Mouse (Mus musculus) hindbrain, postnatal 0 days (tissue): Measurements from ENCODE around the gene Trim26. TPM values are rescaled to one million over a fixed set of nuclear protein-coding genes. Genes with fewer than 3 reads are reported as not detected.
"Not testable (repeated sequence)": the region's sequence is repeated elsewhere in the genome, so short reads cannot be mapped to it uniquely, and the experiment has no call there.

Experiments used
- ATAC-seq: fragments of 200-750 bp; cut with Nextera tagmentation; 2 replicates; pipeline ENCODE4 v1.8.0; 2017; ENCODE audit warnings: mild to moderate bottlenecking, moderate TSS enrichment, moderate library complexity
- DNase-seq: peaks from one replicate; pipeline ENCODE4 v3.0.0-alpha.2; 2015; ENCODE audit warnings: low spot score
- H3K27ac ChIP-seq: fragments of 300-500 bp; sonication (generic); 2 replicates; pipeline ENCODE4 v1.5.1; 2014; ENCODE audit warnings: mild to moderate bottlenecking
- H3K27me3 ChIP-seq: fragments of 300-500 bp; sonication (generic); 2 replicates; pipeline ENCODE4 v1.6.1; 2014; ENCODE audit warnings: low read length, mixed read lengths; ENCODE audit not compliant: insufficient read depth
- H3K36me3 ChIP-seq: fragments of 300-500 bp; sonication (generic); 2 replicates; pipeline ENCODE4 v1.6.1; 2014; ENCODE audit warnings: low read length, mixed read lengths; ENCODE audit not compliant: insufficient read depth
- H3K4me1 ChIP-seq: fragments of 300-500 bp; sonication (generic); 2 replicates; pipeline ENCODE4 v1.6.1; 2014; ENCODE audit warnings: antibody characterized with exemption, low read length, mixed read lengths; ENCODE audit not compliant: insufficient read depth
- H3K4me2 ChIP-seq: fragments of 300-500 bp; sonication (generic); 2 replicates; pipeline ENCODE4 v1.6.1; 2014; ENCODE audit warnings: low read depth, mild to moderate bottlenecking, low read length, moderate library complexity, mixed read lengths
- H3K4me3 ChIP-seq: fragments of 300-500 bp; sonication (generic); 2 replicates; pipeline ENCODE4 v1.5.1; 2014; ENCODE audit warnings: low read length
- H3K9ac ChIP-seq: fragments of 300-500 bp; sonication (generic); replicated peaks from 2 replicates; pipeline ENCODE4 v1.6.1; 2014; ENCODE audit warnings: mild to moderate bottlenecking, low read length, moderate library complexity, mixed read lengths
- H3K9me3 ChIP-seq: fragments of 300-500 bp; sonication (generic); 2 replicates; pipeline ENCODE4 v1.6.1; 2016; ENCODE audit warnings: low read length, mixed read lengths
- CTCF ChIP-seq: IDR thresholded peaks from 2 replicates; pipeline ENCODE4 v1.5.1; 2016; ENCODE audit warnings: antibody characterized with exemption, control low read depth, low read depth
- WGBS: fragments of 180-500 bp; shearing (Covaris S2); extraction: QIAGEN DNeasy Blood & Tissue Kit; methylation state at CpG from one replicate; pipeline ENCODE4 v1.1.7; 2014; 5-methylcytosine and 5-hydroxymethylcytosine counted together
- polyA plus RNA-seq: library from polyadenylated mRNA; unstranded; fragments of >200 nt; fragmentation: Nextera tagmentation; extraction: Ambion mirVana; gene quantifications from 2 replicates; pipeline ENCODE4 v1.2.1, GENCODE M21; 2015
- total RNA-seq: library from RNA; depleted of rRNA; stranded (reverse); fragments of >200 nt; gene quantifications from 2 replicates; pipeline ENCODE4 v1.2.3, GENCODE M21; 2014; rRNA removed

Gene Trim26
- 21.6 and 27.9 TPM in 2 replicates for total RNA-seq
- 46.7 and 50.6 TPM in 2 replicates for polyA plus RNA-seq

GRCm38 (mm10) chr17:36836874-36837647 lies at the start of gene Trim26:
TSS of gene Trim26 (plus strand) at chr17:36837134.
- no peaks in the 10 kb centered on the region for H3K27me3 ChIP-seq
- DNase-seq (peak; percentile 98), ATAC-seq (peak; percentile 99)
- TF ChIP-seq CTCF, result no peak
- H3K4me2 ChIP-seq, result peak within 1 kb of the TSS; percentile 64
- H3K36me3 ChIP-seq, result no peaks in the 10 kb centered on the region
- H3K4me3 ChIP-seq, result peak within 1 kb of the TSS; percentile 87
- peaks cover 12% of the 10 kb centered on the region for H3K4me1 ChIP-seq
- no peaks in the 10 kb centered on the region for H3K9me3 ChIP-seq
- H3K9ac ChIP-seq, result peak within 1 kb of the TSS; percentile 91
- peak within 1 kb of the TSS; percentile 91 for H3K27ac ChIP-seq
- under 1% methylated on average over 56 of the region's 58 CpGs for WGBS

GRCm38 (mm10) chr17:36788351-36788750 lies 48.6 kb upstream of the Trim26 start:
- Histone ChIP-seq H3K27ac (no peak overlapping the region), H3K36me3 (no peaks in the 10 kb centered on the region), H3K9ac (no peak overlapping the region), H3K4me3 (no peak overlapping the region), H3K4me2 (no peak overlapping the region), H3K27me3 (no peaks in the 10 kb centered on the region), H3K4me1 (no peaks in the 10 kb centered on the region), H3K9me3 (no peaks in the 10 kb centered on the region)
- 70% methylated on average over 2 of the region's 2 CpGs for WGBS
- no peak for TF ChIP-seq CTCF
- DNase-seq, result no peak
- ATAC-seq, result peak; percentile 47; the same call in 1 of the 2 replicates

GRCm38 (mm10) chr17:36788801-36789200 lies 48.1 kb upstream of the Trim26 start:
- not testable (repeated sequence) for H3K9me3 ChIP-seq, H3K4me2 ChIP-seq, H3K27me3 ChIP-seq, H3K36me3 ChIP-seq, H3K9ac ChIP-seq, H3K4me3 ChIP-seq, H3K4me1 ChIP-seq, H3K27ac ChIP-seq
- peak; percentile 91 for TF ChIP-seq CTCF
- ATAC-seq (peak; percentile 91), DNase-seq (peak; percentile 95)

GRCm38 (mm10) chr17:36799493-36799892 lies 37.4 kb upstream of the Trim26 start:
- H3K4me2 ChIP-seq, result no peak overlapping the region
- ATAC-seq, result no peak
- H3K9ac ChIP-seq, result no peak overlapping the region
- H3K4me1 ChIP-seq, result no peaks in the 10 kb centered on the region
- no peaks in the 10 kb centered on the region for H3K36me3 ChIP-seq
- H3K4me3 ChIP-seq, result no peak overlapping the region
- no peaks in the 10 kb centered on the region for H3K27me3 ChIP-seq
- WGBS, result 89% methylated on average over 10 of the region's 10 CpGs
- H3K27ac ChIP-seq, result no peak overlapping the region
- no peak for TF ChIP-seq CTCF
- H3K9me3 ChIP-seq, result no peaks in the 10 kb centered on the region
- no peak for DNase-seq

GRCm38 (mm10) chr17:36799921-36800462 lies 36.9 kb upstream of the Trim26 start:
- not testable (repeated sequence) for H3K4me2 ChIP-seq, ATAC-seq, H3K9me3 ChIP-seq, DNase-seq, H3K27ac ChIP-seq, H3K27me3 ChIP-seq, H3K9ac ChIP-seq, H3K4me3 ChIP-seq, H3K4me1 ChIP-seq, H3K36me3 ChIP-seq
- WGBS, result 76% methylated on average over 4 of the region's 4 CpGs

- H3K4me3 ChIP-seq, result no peak within 1 kb of the TSS
- no peak for ATAC-seq
Observed at GRCm38 (mm10) chr17:36811871-36812270, 25.1 kb upstream of the Trim26 start, which contains the start of gene H2-M10.6. TSS of gene H2-M10.6 (plus strand) at chr17:36812171.

GRCm38 (mm10) chr17:36824005-36824404 lies 12.9 kb upstream of the Trim26 start:
- H3K36me3 ChIP-seq, result no peaks in the 10 kb centered on the region
- no peak overlapping the region for H3K4me3 ChIP-seq
- no peaks in the 10 kb centered on the region for H3K9me3 ChIP-seq
- peak; percentile 81 for TF ChIP-seq CTCF
- no peaks in the 10 kb centered on the region for H3K4me1 ChIP-seq
- 0 out of 2 replicates have a peak, but pooled peaks cover 4% of the 10 kb centered on the region for H3K27me3 ChIP-seq
- H3K27ac ChIP-seq, result no peak overlapping the region
- ATAC-seq (0 out of 2 replicates have a peak, but pooled peaks have one; percentile 17), DNase-seq (peak; percentile 61)
- H3K9ac ChIP-seq, result no peak overlapping the region
- H3K4me2 ChIP-seq, result no peak overlapping the region

More at GRCm38 (mm10) chr17:36811871-36812270, 25.1 kb upstream of the Trim26 start, which contains the start of gene H2-M10.6:
- TF ChIP-seq CTCF, result no peak
- H3K27me3 ChIP-seq, result no peaks in the 10 kb centered on the region
- H3K9me3 ChIP-seq, result no peaks in the 10 kb centered on the region
- H3K36me3 ChIP-seq, result no peaks in the 10 kb centered on the region
- H3K4me2 ChIP-seq, result no peak within 1 kb of the TSS
- no peak for DNase-seq
- H3K4me1 ChIP-seq, result no peaks in the 10 kb centered on the region
- H3K9ac ChIP-seq, result no peak within 1 kb of the TSS
- no peak within 1 kb of the TSS for H3K27ac ChIP-seq
